Mouse (Mus musculus): ENCODE data around the gene Tenm3. TPM values are rescaled to one million over a fixed set of nuclear protein-coding genes. Genes with fewer than 3 reads are reported as not detected.

The Tenm3 gene
- polyA plus RNA-seq, 1 experiment = not detected

DNA sequence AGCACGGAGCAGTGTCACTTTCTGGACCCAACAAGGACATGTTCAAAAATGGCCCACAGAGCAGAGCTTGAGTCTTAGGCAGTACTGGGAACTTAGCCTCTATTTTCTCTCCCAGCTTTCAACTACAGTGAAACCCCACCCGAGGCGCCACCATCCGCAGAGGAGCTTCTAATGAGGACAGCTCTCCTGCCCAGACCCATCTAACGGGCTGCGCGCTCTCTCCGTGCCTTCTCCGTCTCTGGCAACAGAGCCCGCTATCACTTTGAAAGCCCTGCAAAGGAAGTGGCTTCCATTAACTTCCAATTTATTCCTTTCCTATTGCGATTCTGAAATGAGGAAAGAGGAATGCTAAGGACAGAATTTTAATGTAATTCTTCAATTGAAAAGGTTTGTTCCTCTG, 569.2 kb downstream of the Tenm3 start:
- TF ChIP-seq GATA1 (IDR thresholded peaks at IDR 0.05; ENCODE audit: low read length) = no peak

DNA sequence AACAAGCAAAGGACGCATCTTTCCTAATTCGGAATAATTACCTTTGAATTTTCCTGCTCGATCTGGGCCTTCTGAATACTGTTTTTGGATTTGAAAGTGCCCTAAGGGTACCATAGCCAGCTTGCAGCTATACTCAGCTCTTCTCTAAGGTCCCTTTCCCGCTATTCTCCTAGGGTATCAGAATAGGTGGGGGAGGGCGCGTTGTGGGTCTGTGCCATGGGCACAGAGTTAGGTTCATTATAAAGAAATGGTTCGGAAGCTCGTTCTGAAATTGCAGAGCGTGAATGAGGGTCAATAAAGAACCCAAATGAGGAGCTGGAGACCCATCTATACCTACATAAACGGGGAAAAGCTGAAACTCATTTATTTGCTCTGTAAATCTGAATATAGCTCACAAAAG, 575.1 kb downstream of the Tenm3 start:
- no peak for TF ChIP-seq GATA1 (IDR thresholded peaks at IDR 0.05; ENCODE audit: low read length)

- TF ChIP-seq GATA1 (IDR thresholded peaks at IDR 0.05; ENCODE audit: low read length) = no peak
These were observed 583.5 kb downstream of the Tenm3 start for GRCm38 (mm10) chr8:48260265-48260664.

- TF ChIP-seq GATA1 (IDR thresholded peaks at IDR 0.05; ENCODE audit: low read length) = no peak
These were observed 583.9 kb downstream of the Tenm3 start for GRCm38 (mm10) chr8:48259832-48260231.

GRCm38 (mm10) chr8:48243876-48244275, 599.9 kb downstream of the Tenm3 start:
- no peak for TF ChIP-seq GATA1 (IDR thresholded peaks at IDR 0.05; ENCODE audit: low read length)

DNA sequence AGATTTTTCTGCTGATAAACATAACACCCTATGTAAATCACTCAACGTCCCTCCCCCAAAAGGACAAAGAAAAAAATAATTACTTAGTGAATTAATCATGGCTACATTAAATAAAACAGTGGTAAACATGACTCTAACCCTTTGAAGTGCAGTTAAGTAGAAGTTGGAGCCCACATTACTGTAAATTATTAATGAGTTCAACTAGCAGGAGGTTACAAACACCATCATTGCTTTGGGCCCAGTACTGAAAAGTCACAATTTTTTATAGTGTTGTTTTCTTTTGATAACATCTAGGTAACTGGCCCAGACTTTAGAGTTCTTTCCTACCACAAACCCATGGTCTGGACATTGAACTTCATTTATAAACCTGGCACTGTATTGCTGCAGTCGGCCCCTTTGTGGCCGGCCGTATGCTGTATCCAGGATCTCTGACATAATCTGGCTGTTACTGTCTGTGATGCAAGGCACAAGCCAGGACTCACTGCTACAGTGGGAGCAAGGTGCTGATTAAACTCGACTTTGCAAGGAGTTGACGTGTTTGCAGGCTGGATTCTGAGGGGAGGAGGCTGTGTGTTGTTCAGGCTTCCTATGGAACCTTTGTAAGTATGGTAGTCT, 602.7 kb downstream of the Tenm3 start:
- no peak for TF ChIP-seq GATA1 (IDR thresholded peaks at IDR 0.05; ENCODE audit: low read length)

DNA sequence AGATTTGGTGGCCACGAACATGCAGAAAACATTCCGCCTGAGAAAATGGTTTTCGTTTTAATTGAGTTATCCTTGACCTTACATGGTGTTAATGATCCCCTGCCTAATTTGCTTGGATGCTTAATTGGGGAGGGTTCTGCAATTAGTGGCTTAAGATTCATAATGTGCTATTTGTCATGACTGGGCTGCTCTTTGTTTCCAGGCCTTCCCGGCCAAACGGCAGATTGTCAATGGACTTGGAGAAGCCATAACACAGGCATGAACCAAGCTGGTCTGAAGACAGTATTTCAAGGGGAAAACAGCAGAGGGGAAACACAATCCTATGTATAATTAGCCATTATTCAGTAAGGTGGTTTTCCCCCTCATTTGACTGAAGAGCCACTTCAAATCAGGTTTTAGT, 606.8 kb downstream of the Tenm3 start:
- no peak for TF ChIP-seq GATA1 (IDR thresholded peaks at IDR 0.05; ENCODE audit: low read length)

- TF ChIP-seq GATA1 (IDR thresholded peaks at IDR 0.05; ENCODE audit: low read length) = no peak
These were observed 610.8 kb downstream of the Tenm3 start for GRCm38 (mm10) chr8:48232927-48233326.

DNA sequence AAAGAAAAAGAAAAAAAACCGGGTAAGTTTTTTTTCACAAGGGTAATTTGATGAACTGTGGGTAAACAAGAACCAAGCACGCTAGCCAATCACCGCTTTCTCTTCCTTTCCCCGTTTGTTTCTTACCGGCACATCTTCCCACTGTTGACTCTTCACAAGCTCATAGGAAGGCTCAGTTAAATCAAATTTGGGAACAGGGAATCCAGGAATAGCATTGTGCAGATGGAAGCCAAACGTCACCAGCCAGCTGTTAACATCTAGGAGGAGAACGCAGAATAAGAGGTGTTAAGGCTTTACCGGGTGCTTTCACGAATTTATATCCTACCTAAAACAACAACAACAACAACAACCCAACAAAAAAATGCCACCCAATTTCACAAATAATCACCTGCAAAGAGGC, 611.9 kb downstream of the Tenm3 start:
- no peak for TF ChIP-seq GATA1 (IDR thresholded peaks at IDR 0.05; ENCODE audit: low read length)

GRCm38 (mm10) chr8:48231389-48231788, 612.4 kb downstream of the Tenm3 start:
- no peak for TF ChIP-seq GATA1 (IDR thresholded peaks at IDR 0.05; ENCODE audit: low read length)

GRCm38 (mm10) chr8:48228676-48229075, 615.1 kb downstream of the Tenm3 start:
- TF ChIP-seq GATA1 (IDR thresholded peaks at IDR 0.05; ENCODE audit: low read length) = no peak

DNA sequence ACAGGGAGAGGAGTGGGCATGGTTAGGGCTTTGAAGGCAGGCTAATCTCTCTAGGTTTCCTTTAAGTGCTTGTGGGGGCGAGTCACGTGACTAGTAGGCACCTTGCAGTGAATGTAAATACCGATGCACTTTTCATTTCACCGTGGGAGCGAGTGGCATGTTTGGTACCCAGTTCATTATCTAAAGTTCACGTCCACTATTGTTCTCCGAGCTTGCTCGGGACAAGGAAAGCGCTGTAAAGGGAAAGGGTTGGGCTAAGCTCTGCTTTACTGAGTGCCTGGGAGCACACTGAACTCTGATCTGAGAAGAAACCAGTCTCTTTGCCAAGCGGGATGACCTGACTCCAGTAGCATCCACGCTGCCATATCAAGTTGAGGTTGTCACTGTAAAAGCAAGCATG, 619.0 kb downstream of the Tenm3 start:
- TF ChIP-seq GATA1 (IDR thresholded peaks at IDR 0.05; ENCODE audit: low read length) = no peak

DNA sequence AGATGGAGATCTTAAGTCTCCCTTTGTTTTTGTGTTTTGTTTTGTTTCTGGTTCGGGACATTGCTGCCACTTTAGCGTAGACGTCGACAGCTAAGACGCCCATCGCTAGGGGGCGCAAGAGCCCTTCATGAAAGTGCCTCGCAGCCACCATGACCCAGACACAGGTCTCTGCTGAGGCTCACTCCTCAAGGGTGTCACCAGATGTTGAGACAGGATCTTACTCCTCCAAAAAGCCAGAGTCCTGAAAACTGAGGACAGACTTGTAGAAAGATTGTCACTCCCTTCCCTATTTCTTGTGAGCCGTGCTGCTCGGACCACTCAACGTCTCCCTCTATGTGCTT, 621.4 kb downstream of the Tenm3 start:
- no peak for TF ChIP-seq GATA1 (IDR thresholded peaks at IDR 0.05; ENCODE audit: low read length)

DNA sequence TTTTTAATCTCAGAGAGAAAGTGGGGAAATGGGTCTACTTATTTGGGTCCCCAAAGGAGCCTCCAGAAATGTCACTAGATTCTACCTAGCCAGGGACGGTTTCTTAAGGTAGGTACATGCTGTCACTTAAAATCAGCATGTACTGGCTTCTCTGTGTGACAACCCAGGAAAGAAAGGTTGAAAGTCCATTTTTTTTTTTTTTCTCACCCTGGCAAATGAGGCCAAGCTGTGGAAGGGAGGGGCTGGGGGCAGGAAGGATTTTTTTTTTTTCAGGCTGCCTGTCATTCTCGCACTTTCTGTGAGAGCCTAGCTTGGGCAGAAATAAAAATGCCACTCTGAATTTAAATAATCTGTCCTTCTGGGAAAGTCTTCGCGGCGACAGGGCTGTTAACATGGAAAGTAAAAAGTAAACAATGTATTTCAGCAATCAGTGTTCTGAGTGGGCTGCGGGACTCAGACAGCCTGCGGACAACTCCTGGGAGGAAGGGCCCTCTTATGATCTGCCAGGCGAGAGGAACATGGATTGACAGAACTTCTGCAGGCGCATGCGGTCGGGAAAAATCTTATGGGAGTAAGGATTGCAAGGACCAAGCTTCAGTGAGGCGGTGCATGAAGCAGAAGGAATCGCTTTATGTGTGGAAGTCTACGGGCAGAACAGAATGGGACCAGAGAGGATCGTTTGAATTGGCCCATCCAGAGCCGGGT, 621.9 kb downstream of the Tenm3 start:
- TF ChIP-seq GATA1 (IDR thresholded peaks at IDR 0.05; ENCODE audit: low read length) = no peak

- TF ChIP-seq GATA1 (IDR thresholded peaks at IDR 0.05; ENCODE audit: low read length) = no peak
These were observed 622.4 kb downstream of the Tenm3 start for GRCm38 (mm10) chr8:48221304-48221703.

DNA sequence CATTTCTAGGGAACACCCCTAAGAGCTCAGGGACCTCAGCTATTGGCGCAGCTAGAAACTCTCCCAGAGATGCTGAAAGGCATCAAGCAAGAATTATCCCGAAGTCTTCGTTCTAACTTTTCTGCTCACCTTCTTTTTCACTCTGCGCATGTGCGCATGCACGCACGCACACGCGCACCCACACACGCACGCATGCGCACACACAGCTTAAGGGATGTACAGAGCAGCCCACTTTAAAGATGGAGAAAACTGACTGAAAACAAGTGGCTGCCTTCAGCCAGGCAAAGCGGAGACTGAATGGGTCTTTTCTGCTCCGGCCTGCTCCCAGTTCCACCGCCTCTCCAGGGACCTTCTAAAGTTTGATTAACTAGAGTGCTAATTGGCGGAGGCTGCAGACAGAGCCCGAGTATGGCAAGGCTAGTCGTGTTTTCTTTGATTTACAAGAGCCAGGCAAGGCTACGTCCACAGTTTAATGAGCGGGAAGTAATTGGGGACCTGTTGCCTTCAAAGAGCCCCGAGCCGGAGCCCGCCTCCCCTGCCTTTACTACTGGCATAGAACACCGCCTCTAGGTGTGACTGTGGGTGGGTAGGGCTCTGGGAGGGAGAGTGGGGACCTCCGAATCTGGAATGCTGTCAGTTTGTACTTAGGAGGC, 623.1 kb downstream of the Tenm3 start:
- TF ChIP-seq GATA1 (IDR thresholded peaks at IDR 0.05; ENCODE audit: low read length) = no peak

DNA sequence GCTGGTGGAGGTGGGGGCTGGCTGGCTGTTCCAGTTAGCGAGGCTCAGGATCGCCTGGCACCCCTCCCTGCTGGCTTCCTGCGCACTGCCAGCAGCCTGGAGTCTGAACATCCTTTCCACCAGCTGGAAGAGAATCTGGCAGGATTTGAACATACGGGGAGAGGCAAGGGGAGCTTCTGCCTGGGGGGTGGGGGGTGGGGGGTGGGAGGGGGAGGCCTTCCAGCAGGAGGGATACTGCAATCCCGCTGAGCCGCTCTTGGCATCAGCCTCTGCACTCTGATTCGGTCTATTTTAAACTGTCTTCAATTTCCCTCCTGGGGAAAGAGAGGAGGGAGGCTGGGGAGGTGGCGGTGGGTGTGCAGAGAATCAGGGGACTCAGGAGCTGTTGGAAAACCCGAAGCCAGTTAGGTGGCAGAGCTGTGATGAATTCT, 628.7 kb downstream of the Tenm3 start:
- TF ChIP-seq GATA1 (IDR thresholded peaks at IDR 0.05; ENCODE audit: low read length) = no peak
